Mouse (Mus musculus) thymus, postnatal 10 days (tissue): ENCODE results near the gene AI837181.

Experiments used
- DNase-seq, 2 experiments: peaks; one replicate each; pipeline ENCODE4 v3.0.0; 2021; ENCODE audit warnings: low spot score in 2 of 2

AI837181 gene

GRCm38 (mm10) chr19:5445747-5446146 lies 20.8 kb downstream of the AI837181 start:
- DNase-seq = no peak

- peak; percentile 73 to 81 for DNase-seq
Measured at GRCm38 (mm10) chr19:5447515-5448353, 22.8 kb downstream of the AI837181 start, which contains the start of gene Fosl1. Fosl1 (plus strand) TSS chr19:5447547.

DNA sequence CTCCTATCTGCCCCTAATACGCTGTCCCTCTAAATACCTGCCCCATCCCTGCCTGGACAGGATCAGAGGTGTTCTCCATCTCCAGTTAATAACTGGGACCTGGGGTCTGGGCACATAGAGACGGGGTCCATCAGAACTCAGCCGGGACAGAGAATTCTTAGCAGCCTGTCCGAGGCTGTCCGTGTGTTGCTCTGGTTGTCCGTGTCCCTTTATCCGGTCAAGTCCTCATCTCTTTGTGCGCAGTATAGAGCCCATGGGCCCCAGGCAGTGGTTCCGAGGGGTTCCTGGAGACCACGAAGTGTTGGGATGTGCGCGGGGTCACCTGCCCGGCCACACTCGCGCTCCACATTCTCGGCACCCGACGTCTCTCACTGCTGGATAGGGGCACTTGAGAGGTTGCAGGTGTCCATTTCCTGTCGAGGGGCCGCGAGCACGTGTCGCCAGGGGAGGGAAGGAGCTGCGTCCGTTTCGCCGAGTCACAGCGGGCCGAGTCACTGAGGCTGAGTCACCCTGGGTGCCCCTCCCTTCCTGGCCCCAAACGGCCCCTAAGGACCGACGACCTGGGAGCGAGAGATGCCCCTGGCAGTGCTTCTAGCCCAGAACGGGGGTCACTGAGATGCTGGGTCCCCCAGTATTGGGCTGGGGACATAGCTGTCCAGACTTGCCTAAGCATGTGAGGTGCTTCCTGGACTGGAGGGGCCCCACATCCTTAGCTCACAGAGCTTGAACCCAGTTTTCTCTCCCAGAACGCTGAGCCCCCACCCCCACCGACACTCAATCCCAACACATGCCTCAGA lies 23.6 kb downstream of the AI837181 start:
- no peak for DNase-seq

DNA sequence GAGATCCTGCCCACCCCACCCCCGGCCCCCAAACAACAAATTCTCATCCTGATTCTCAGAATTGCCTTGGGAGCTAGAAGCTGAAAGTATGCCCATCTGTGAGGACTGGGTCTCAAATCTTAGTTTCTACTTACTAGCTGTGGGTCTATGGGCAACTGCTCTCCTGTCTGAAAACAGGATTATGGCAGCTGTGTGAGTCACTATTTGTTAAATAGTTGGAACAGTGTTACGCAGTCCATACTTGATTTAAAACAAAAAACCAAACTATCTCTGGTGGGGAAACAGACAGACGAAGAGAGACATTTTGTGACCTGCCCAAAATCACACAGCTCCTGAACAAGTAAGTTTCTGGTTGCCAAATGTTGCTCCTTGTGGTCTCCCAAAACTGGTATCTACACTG lies 24.7 kb downstream of the AI837181 start:
- DNase-seq = no peak

GRCm38 (mm10) chr19:5451766-5452165 lies 26.8 kb downstream of the AI837181 start:
- DNase-seq = no peak

- DNase-seq = no peak
Measured at GRCm38 (mm10) chr19:5455037-5455436, 30.1 kb downstream of the AI837181 start.

DNA sequence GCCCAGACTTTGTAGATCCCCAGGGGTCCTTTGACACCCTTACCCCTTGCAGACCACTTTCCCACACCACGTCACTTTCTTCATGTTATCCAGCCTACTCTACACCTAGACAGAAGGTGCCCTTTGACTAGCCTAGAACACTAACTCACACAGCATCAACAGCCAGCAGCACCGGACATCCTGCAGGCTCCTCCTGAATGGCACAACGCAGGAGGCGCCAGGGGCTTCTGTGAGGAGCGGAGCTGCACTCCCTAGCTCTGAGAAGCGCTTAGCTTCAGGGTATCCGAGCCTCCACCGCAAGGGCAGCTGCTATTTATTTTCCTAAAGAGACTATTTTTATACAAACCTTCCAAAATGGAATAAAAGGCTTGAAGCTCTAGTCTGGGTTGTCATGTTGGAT lies 30.6 kb downstream of the AI837181 start:
- no peak for DNase-seq

DNA sequence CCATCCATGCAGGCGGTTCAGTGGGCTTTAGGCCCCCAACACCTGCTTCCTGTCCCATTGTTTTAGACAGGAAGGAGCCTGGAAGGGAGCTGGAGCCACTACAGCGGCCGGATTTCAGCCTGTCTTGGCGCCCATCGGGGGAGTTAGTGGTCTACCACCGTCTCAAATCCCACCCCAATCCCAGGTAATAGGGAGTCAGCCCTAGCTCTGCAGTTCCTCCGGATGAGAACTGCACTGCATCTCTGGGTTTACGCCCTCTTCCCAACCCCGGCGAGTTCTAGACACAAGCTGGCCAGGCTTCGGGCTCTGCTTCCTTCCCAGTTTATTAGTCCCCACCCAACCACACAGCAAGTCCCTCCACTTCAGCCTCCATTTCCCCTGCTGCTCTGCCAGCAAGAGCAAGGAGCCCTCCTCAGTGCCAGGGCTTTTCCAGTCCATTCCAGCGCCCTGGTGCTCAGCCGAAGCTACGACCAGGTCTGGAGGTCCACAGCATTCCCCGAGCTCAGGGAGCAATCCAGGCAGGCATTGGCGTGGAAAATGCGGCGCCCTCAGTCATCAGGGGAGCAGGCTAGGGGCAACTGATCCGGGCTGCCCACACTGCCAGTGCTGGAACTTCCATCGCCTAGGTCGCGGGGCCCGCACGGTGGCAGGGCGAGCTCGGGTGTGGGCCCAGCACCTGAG lies 31.4 kb downstream of the AI837181 start:
- DNase-seq = no peak

GRCm38 (mm10) chr19:5456922-5457745 lies 32.2 kb downstream of the AI837181 start:
- peak; percentile 94 to 96 for DNase-seq

DNA sequence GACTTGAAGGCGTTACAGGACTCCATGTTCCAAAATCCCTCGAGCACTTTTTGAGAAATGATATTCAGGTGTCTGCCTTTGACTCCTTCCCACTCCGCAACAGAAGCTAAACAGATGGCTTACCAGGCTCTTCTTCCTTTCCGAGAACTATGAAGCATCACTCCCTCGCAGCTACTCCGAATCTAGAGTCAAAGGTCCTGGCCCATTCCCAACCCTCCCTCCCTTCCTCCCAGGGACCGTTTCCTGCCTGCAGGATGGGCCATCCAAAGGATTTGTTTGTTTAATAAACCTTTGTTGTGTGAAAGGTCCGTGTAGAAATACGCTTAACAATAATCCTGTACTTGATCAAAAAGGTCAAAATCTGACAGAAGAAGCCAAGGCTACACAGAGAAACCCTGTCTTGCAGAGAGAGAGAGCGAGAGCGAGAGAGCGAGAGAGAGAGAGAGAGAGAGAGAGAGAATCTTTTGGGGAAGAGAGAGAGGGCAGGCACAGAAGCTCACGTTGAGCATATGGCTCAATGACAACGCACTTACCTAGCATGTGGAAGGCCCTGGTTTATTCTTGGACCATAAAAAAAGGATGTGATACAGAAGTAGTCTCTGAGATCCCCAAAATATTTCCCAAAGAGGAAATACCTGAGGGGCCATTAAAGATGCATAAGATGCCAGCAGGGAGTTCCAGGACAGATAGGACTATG lies 33.0 kb downstream of the AI837181 start, which contains the start of gene Ccdc85b:
TSS of gene Ccdc85b (minus strand) at position 149 of the 697 bp plus-strand sequence.
- DNase-seq = no peak

- DNase-seq = no peak
Measured at GRCm38 (mm10) chr19:5459019-5459418, 34.1 kb downstream of the AI837181 start.

DNA sequence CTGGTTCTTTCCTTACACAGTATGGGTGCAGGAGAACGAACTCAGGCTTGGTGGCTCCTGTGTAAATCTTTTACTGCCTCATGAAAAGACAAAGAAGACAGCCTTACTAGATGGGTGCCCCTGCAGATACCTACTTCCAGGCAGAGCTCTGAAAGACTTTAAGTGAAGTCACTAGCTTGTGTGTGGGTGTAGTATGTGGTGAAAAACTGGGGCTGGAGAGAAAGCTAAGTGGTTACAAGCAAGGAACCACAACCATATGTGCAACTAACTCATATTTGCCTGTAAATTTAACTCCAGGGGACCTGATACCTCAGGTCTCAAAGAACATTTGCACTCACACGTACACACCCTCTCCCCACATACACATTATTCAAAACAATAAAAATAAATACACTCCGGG lies 35.0 kb downstream of the AI837181 start:
- no peak for DNase-seq

DNA sequence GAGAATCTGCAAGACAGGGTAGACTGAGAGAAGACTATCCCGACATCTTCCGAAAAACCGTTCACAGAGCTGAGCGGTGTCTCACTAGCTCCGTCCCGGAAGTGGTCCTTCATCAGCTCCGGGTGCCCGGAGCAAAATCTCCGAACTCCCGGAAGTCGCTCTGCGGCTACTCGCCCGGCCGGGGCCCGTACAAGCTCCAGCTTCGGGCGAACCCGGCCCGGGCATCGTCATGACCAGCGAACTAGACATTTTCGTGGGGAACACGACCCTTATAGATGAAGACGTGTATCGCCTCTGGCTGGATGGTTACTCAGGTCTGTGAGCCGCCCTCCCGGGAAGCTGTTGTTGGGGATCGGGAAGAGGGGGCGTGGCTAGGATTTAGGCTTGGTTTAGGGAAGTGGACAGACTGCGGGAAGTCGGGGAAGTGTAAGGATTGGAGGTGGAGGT lies 35.5 kb downstream of the AI837181 start, which contains the start of gene Fibp:
TSS of gene Fibp (plus strand) at position 151 of the 447 bp plus-strand sequence.
- peak; percentile 65 to 81 for DNase-seq

DNA sequence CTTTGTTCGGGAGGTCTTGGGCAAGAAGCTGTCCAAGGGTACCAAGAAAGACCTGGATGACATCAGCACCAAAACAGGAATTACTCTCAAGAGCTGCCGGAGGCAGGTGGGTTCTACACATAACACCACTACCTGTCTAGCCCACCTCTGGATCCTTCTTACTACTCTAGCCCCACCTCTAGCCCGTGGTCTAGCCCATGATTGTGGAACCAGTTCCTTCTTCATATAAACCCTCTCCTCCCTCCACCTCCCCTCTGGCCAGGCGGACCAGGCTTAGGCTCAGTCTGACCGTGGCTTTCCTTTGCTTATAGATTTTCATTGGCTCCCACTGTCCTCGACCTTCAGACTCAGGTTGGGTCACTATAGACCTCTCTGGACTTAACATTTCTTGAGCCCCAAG lies 36.5 kb downstream of the AI837181 start:
- no peak for DNase-seq

DNA sequence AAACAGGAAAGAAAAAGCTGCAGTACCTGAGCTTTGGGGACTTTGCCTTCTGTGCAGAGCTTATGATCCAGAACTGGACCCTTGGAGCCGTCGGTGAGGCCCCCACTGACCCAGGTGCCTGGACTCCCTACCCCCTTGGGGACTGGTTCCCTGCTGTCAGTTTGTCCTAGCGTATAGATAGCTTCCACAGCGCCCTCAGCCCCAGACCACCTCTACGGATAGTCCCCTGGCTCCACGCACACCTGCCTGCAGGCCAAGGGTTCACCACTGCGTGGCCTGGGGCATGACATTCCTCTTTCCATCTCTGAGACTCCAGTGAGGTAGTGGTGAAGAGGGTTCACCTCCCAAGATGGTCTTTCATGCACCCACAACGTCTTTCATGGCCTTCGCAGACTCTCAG lies 38.3 kb downstream of the AI837181 start:
- DNase-seq = no peak

DNA sequence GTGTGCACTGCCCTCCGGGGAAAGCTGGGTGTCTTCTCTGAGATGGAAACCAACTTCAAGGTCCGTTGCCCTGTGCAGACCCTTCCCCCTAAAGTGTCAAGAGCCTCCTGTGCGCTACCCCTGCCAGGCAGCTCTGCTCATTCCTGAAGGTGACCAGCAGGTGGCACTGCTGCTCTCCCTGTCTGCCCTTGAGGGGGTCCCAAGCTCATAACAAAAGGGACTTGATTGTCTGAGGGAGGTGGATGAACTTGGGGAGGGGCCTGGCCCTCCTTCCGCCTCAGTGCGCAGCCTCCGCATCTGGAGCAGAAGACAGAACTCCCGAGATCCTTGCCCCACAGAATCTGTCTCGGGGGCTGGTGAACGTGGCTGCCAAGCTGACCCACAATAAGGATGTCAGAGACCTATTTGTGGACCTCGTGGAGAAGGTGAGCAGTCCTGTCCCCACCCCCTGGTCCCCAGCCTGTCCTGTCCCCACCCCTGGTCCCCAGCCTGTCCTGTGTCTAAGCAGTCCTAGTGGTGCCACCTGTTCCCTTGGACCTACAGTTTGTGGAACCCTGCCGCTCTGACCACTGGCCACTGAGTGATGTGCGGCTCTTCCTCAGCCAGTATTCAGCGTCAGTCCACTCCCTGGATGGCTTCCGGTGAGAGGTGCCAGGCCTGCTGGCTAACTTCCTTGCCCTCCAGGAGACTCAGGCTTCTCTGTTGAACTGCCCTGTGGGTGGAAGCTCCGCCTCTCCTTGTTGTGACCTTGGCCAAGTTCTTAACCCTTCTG lies 39.0 kb downstream of the AI837181 start:
- peak; percentile 50 to 75 for DNase-seq

DNA sequence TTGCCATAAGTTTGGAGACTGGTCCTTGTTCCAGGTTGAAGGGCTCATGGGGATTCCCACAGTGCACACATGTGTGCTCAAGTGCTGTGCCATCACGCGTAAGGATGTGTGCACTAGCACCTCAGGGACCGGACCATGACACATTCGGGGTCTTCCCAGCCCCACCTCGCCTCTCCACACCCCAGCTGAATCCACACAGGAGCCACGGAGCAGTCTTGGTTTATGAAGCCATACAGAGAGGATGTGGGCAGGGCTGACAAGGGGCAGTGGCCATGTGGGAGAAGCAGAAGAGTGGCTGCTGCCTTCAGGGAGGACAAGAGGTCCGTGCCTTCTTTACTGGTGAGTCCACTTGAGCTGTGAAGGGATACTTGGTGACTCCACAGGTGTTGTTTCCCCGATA lies 40.1 kb downstream of the AI837181 start:
- DNase-seq = no peak

DNA sequence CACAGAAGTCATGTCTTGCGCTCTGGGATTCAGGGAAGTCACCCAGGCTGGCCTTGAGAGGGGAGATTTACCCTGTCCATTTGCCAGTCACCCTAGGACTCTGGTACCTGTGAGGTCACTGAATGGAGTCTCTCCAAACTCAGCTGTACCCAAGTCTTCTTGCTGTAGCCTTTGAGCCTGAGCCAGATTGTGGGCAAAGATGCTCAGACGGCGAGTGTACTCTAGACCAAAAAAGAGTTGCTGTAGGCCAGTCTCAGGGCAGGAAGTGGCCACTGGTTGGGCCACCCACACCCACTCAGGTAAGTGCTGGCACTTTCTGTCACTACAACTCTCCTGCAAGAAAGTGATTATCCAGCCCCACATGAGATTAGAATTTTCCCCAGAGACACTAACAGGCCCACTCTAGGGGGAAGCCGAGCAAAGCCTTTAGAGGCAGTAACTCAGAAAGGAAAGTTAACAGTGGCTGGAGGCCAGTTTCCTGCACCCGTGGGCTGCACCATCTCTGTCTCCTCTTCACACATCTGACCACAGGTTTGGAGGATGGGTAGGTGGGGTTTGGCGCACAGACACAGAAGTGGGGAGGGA lies 42.1 kb downstream of the AI837181 start:
- DNase-seq = no peak

DNA sequence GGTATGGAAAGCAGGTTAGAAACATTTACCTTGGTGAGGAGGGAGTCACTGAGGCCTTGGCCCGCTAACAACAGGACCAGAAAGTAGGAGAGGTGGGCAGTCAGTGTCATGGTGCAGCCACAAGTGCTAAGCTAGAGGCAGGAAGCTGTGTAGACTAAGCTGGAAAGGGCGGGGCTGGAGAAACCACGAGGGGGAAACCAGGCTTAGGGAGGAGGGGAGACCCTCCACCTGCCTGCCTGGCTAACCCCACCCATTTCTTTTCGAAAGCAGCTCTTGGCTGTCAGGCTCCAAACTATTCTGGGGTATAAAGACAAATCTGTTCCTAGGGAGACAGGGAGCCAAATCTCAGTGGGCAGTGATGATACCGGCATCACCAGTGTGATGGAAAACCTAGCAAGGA lies 43.4 kb downstream of the AI837181 start, which contains the start of gene Ctsw:
TSS of gene Ctsw (minus strand) at position 134 of the 400 bp plus-strand sequence.
- peak; percentile 67 to 69 for DNase-seq
